Mouse (Mus musculus) cerebellum, adult 2 months (tissue): ENCODE data around the gene Ift172.

Experiments used
- CTCF ChIP-seq: fragments of 200-500 bp; IDR thresholded peaks from 2 replicates; pipeline ENCODE4 v1.5.1; 2011; ENCODE audit warnings: low read depth, mild to moderate bottlenecking, control low read depth, low read length, moderate library complexity, borderline replicate concordance; ENCODE audit not compliant: insufficient read depth
- POLR2A ChIP-seq: fragments of 200-500 bp; IDR thresholded peaks from 2 replicates; pipeline ENCODE4 v1.6.1; 2011; ENCODE audit warnings: low read length, control low read depth, borderline replicate concordance; ENCODE audit not compliant: insufficient read depth

DNA sequence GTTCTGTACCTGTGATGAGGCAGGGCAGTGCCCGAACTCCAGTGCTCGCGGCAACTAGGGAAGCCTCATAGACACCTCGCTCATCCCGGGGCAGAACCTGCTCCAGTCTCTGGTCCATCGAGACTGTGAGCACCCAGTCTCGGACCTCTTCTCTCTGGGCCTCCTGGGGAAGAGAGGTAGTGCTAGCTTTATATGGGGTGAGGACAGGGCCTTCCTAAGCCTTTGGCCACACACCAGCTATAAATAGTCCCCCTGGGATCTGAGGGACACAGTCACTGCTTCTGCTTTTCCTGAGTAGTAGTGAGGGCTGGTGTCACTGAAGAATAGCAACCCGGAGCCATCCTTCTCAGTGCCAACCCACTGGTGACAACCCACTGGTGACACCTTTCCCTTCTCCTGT, 37.1 kb downstream of the Ift172 start:
- TF ChIP-seq CTCF (no peak), POLR2A (no peak)
